Mouse (Mus musculus) ES-Bruce4 (cell line): ENCODE data around the gene Slc7a8.

Experiments used
- CTCF ChIP-seq: IDR thresholded peaks from one replicate; pipeline ENCODE4 v1.8.1; 2011; ENCODE audit warnings: low read depth, low read length
- EP300 ChIP-seq: IDR thresholded peaks from 2 replicates; pipeline ENCODE4 v1.6.1; 2011; ENCODE audit warnings: low read depth, low read length; ENCODE audit not compliant: insufficient read depth
- POLR2A ChIP-seq: IDR thresholded peaks from one replicate; pipeline ENCODE4 v1.8.1; 2011; ENCODE audit warnings: low read length; ENCODE audit not compliant: insufficient read depth

- TF ChIP-seq CTCF (no peak), EP300 (no peak), POLR2A (no peak)
Observed at GRCm38 (mm10) chr14:54712861-54713260, 68.9 kb downstream of the Slc7a8 start.
